Mouse (Mus musculus) CD4-positive, CD25-positive, alpha-beta regulatory T cell, adult 4 months (primary cell): Measurements from ENCODE around the gene Arrdc2. TPM values are rescaled to one million over a fixed set of nuclear protein-coding genes. Genes with fewer than 3 reads are reported as not detected.

Experiments
- ATAC-seq: one replicate; pipeline ENCODE4 v1.8.0; 2017
- polyA plus RNA-seq, 2 experiments: library from polyadenylated mRNA; unstranded; fragments of 100-300 nt; shearing (Covaris generic); gene quantifications; one replicate each; pipeline ENCODE4 v1.2.1; 2017

The Arrdc2 gene
- polyA plus RNA-seq, 2 experiments from 2014 or later, result 3.4 to 3.7 TPM

- no peak for ATAC-seq
Measured at GRCm38 (mm10) chr8:70863956-70864711, 24.6 kb upstream of the Arrdc2 start.

GRCm38 (mm10) chr8:70862824-70863641 lies 23.5 kb upstream of the Arrdc2 start, which contains the start of gene Kcnn1:
Gene Kcnn1, minus strand, starts transcription at chr8:70863258.
- no peak for ATAC-seq

- ATAC-seq, result no peak
Measured at GRCm38 (mm10) chr8:70857516-70857915, 18.0 kb upstream of the Arrdc2 start.

- no peak for ATAC-seq
Measured at GRCm38 (mm10) chr8:70856541-70857197, 17.1 kb upstream of the Arrdc2 start.

- no peak for ATAC-seq
Measured at GRCm38 (mm10) chr8:70856028-70856427, 16.5 kb upstream of the Arrdc2 start.

- ATAC-seq, result no peak
Measured at GRCm38 (mm10) chr8:70853863-70854262, 14.3 kb upstream of the Arrdc2 start.

GRCm38 (mm10) chr8:70852595-70853231 lies 13.2 kb upstream of the Arrdc2 start:
- ATAC-seq, result no peak

- ATAC-seq, result no peak
Measured at GRCm38 (mm10) chr8:70851837-70852236, 12.3 kb upstream of the Arrdc2 start.

- no peak for ATAC-seq
Measured at GRCm38 (mm10) chr8:70850947-70851346, 11.4 kb upstream of the Arrdc2 start.

GRCm38 (mm10) chr8:70850132-70850845 lies 10.8 kb upstream of the Arrdc2 start:
- no peak for ATAC-seq

- no peak for ATAC-seq
Measured at GRCm38 (mm10) chr8:70849333-70849990, 9.9 kb upstream of the Arrdc2 start.

GRCm38 (mm10) chr8:70846371-70847154 lies 7.0 kb upstream of the Arrdc2 start:
- ATAC-seq, result no peak

- no peak for ATAC-seq
Measured at GRCm38 (mm10) chr8:70845108-70845507, 5.6 kb upstream of the Arrdc2 start.

GRCm38 (mm10) chr8:70844523-70844922 lies 5.0 kb upstream of the Arrdc2 start:
- no peak for ATAC-seq

- no peak for ATAC-seq
Measured at GRCm38 (mm10) chr8:70843941-70844340, 4.4 kb upstream of the Arrdc2 start.

- ATAC-seq, result no peak
Measured at GRCm38 (mm10) chr8:70843214-70843773, 3.8 kb upstream of the Arrdc2 start.

- no peak for ATAC-seq
Measured at GRCm38 (mm10) chr8:70842484-70842883, 3.0 kb upstream of the Arrdc2 start.

GRCm38 (mm10) chr8:70841147-70842072 lies 1.9 kb upstream of the Arrdc2 start:
- no peak for ATAC-seq

- no peak for ATAC-seq
Measured at GRCm38 (mm10) chr8:70840590-70840989, 1.1 kb upstream of the Arrdc2 start.
